Mouse (Mus musculus) myocyte (in vitro differentiated cells): ENCODE measurements around the gene Lrrc1. TPM values are rescaled to one million over a fixed set of nuclear protein-coding genes. Genes with fewer than 3 reads are reported as not detected.

Experiments
- H3K27me3 ChIP-seq: one replicate; pipeline ENCODE4 v1.6.1; 2011; ENCODE audit not compliant: control insufficient read depth, insufficient read depth, insufficient read length
- H3K36me3 ChIP-seq: one replicate; pipeline ENCODE4 v1.6.1; 2011; ENCODE audit not compliant: control insufficient read depth, insufficient read depth
- H3K4me2 ChIP-seq: one replicate; pipeline ENCODE4 v1.6.1; 2011; ENCODE audit warnings: low read depth, control low read depth
- H3K4me3 ChIP-seq: one replicate; pipeline ENCODE4 v1.5.1; 2011; ENCODE audit warnings: mild to moderate bottlenecking, control low read depth, moderate library complexity
- H3K79me2 ChIP-seq: one replicate; pipeline ENCODE4 v1.6.1; 2011; ENCODE audit not compliant: control insufficient read depth, insufficient read depth
- H3ac ChIP-seq: one replicate; pipeline ENCODE4 v1.6.1; 2011; ENCODE audit not compliant: control insufficient read depth, insufficient read length
- CEBPB ChIP-seq: IDR thresholded peaks from 2 replicates; pipeline ENCODE4 v1.6.1; 2011; ENCODE audit warnings: mild to moderate bottlenecking, moderate library complexity; ENCODE audit not compliant: poor library complexity, insufficient read depth, severe bottlenecking
- E2F4 ChIP-seq: IDR thresholded peaks from one replicate; pipeline ENCODE4 v1.6.1; 2011; ENCODE audit warnings: mild to moderate bottlenecking, control low read depth, moderate library complexity; ENCODE audit not compliant: insufficient read depth
- MAX ChIP-seq: IDR thresholded peaks from one replicate; pipeline ENCODE4 v1.6.1; 2011; ENCODE audit warnings: low read depth, mild to moderate bottlenecking, control low read depth
- MYOD1 ChIP-seq, 3 experiments: IDR thresholded peaks; one replicate each; pipeline ENCODE4 v1.6.1; 2011; ENCODE audit warnings: control low read depth in 2 of 3, low read depth in 2 of 3, mild to moderate bottlenecking in 2 of 3, moderate library complexity in 1 of 3; ENCODE audit not compliant: insufficient read length in 2 of 3, control insufficient read depth in 1 of 3
- MYOG ChIP-seq, 3 experiments: IDR thresholded peaks; one replicate each; pipeline ENCODE4 v1.6.1; 2011; ENCODE audit warnings: control low read depth in 2 of 3, low read depth in 2 of 3, mild to moderate bottlenecking in 2 of 3; ENCODE audit not compliant: insufficient read length in 2 of 3, control insufficient read depth in 1 of 3, insufficient read depth in 1 of 3
- POLR2A ChIP-seq: IDR thresholded peaks from one replicate; pipeline ENCODE4 v1.6.1; 2011; ENCODE audit warnings: low read depth, mild to moderate bottlenecking, control low read depth, moderate library complexity; ENCODE audit not compliant: insufficient read length
- POLR2AphosphoS2 ChIP-seq: IDR thresholded peaks from one replicate; pipeline ENCODE4 v1.6.1; 2011; ENCODE audit warnings: low read depth, control low read depth; ENCODE audit not compliant: insufficient read length
- REST ChIP-seq: IDR thresholded peaks from one replicate; pipeline ENCODE4 v1.6.1; 2011; ENCODE audit warnings: mild to moderate bottlenecking, control low read depth, moderate library complexity; ENCODE audit not compliant: insufficient read depth, insufficient read length
- SRF ChIP-seq: IDR thresholded peaks from one replicate; pipeline ENCODE4 v1.6.1; 2011; ENCODE audit warnings: low read depth; ENCODE audit not compliant: control insufficient read depth, insufficient read length
- TCF12 ChIP-seq: IDR thresholded peaks from one replicate; pipeline ENCODE4 v1.6.1; 2011; ENCODE audit warnings: mild to moderate bottlenecking, control low read depth; ENCODE audit not compliant: poor library complexity, insufficient read depth, severe bottlenecking
- TCF3 ChIP-seq: IDR thresholded peaks from one replicate; pipeline ENCODE4 v1.6.1; 2011; ENCODE audit warnings: low read depth, control low read depth; ENCODE audit not compliant: insufficient read length
- USF1 ChIP-seq: IDR thresholded peaks from one replicate; pipeline ENCODE4 v1.6.1; 2011; ENCODE audit warnings: low read depth, mild to moderate bottlenecking, control low read depth, moderate library complexity
- polyA plus RNA-seq: library from polyadenylated mRNA; unstranded; fragments of >200 nt; fragmentation: generic; extraction: Trizol; gene quantifications from one replicate; pipeline ENCODE4 v1.2.1, GENCODE M21; 2012; ENCODE audit warnings: missing spikeins

Gene Lrrc1
- polyA plus RNA-seq, 1 experiment, result 10.4 TPM

DNA sequence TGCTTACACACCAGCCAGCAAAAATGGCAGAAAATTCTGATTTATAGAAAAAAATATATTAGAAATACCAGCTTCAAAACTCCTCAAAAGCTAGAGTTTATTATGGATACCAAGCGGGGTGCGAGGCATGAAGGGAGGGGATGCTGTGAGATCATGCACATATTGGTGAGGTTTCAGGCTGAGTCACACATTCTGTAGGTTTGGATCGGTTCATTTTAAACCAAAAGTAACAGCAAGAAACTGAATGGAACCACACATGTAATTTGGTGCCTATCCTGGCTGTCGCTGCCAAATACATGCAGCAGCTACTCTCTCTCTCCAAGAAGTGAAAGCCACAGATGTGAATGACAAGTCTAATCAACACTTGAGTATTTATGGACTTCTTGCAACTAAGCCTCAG lies 99.8 kb downstream of the Lrrc1 start:
- Histone ChIP-seq H3K79me2 (no peaks in the 10 kb centered on the region), H3K4me2 (no peak overlapping the region), H3K27me3 (no peaks in the 10 kb centered on the region), H3K4me3 (no peak overlapping the region), H3K36me3 (no peaks in the 10 kb centered on the region), H3ac (no peak overlapping the region)
- TF ChIP-seq POLR2A (no peak), REST (no peak), USF1 (no peak), CEBPB (no peak), MYOG (IDR thresholded peaks at IDR 0.05; ENCODE audit: control insufficient read depth in 1 of 3, insufficient read depth in 1 of 3, insufficient read length in 2 of 3, low read depth in 2 of 3) (no peak), MAX (no peak), MYOD1 (IDR thresholded peaks at IDR 0.05; ENCODE audit: control insufficient read depth in 1 of 3, insufficient read length in 2 of 3, low read depth in 2 of 3) (no peak), TCF12 (no peak), SRF (no peak), POLR2AphosphoS2 (no peak), TCF3 (no peak)

DNA sequence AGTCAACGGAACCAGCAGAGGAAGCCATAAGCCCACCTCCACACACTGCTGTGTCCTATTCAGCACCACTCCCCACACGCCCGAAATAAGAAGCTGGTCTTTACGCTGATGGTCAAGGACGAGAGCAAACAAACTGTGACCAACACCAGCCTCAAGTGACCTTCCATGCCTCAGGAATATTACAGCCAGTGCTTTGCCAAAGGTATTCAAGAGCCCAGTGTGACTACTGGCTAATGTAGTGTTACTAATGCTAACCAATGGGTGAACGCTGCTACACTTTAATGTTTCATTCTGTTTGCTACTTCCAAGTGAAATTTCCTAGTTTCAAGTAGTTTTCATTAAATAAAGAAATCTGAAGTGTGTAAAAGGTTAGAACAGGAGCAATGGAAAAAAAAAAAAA lies 105.3 kb downstream of the Lrrc1 start:
- no peak overlapping the region for H3K4me2 ChIP-seq
- H3K36me3 ChIP-seq, result no peaks in the 10 kb centered on the region
- no peaks in the 10 kb centered on the region for H3K27me3 ChIP-seq
- TF ChIP-seq REST (no peak), E2F4 (no peak), TCF3 (no peak), TCF12 (no peak), POLR2A (no peak), SRF (no peak), MYOG (IDR thresholded peaks at IDR 0.05; ENCODE audit: control insufficient read depth in 1 of 3, insufficient read depth in 1 of 3, insufficient read length in 2 of 3, low read depth in 2 of 3) (no peak), USF1 (no peak), MYOD1 (IDR thresholded peaks at IDR 0.05; ENCODE audit: control insufficient read depth in 1 of 3, insufficient read length in 2 of 3, low read depth in 2 of 3) (no peak), POLR2AphosphoS2 (no peak), CEBPB (no peak), MAX (no peak)
- H3K4me3 ChIP-seq, result no peak overlapping the region
- no peak overlapping the region for H3ac ChIP-seq
- no peaks in the 10 kb centered on the region for H3K79me2 ChIP-seq

DNA sequence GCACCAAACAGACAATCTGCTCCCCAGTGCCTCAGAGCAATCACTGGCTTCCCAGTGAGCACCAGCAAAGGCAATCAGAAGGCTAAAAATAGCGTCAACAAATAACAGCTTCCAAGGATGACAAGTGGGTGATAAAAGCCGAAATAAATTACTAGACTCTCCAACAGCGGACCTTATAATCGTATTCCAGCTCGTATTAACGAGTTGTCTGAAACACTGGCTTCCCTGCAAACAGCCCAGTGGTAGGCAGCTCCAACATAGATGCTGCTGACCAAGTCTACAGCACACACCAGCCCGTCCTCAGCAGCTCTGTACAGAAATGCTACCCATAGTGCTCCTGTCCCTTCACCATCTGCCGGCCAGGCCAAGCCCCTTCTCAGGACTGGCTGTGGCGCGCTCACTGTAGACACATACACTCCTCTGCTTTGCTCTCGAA lies 105.8 kb downstream of the Lrrc1 start:
- Histone ChIP-seq H3K4me3 (no peak overlapping the region), H3K36me3 (no peaks in the 10 kb centered on the region), H3K4me2 (no peak overlapping the region), H3K79me2 (no peaks in the 10 kb centered on the region), H3ac (no peak overlapping the region), H3K27me3 (no peaks in the 10 kb centered on the region)
- TF ChIP-seq TCF3 (no peak), USF1 (no peak), POLR2A (no peak), TCF12 (no peak), REST (no peak), MAX (no peak), MYOG (IDR thresholded peaks at IDR 0.05; ENCODE audit: control insufficient read depth in 1 of 3, insufficient read depth in 1 of 3, insufficient read length in 2 of 3, low read depth in 2 of 3) (no peak), SRF (no peak), CEBPB (no peak), MYOD1 (IDR thresholded peaks at IDR 0.05; ENCODE audit: control insufficient read depth in 1 of 3, insufficient read length in 2 of 3, low read depth in 2 of 3) (no peak), POLR2AphosphoS2 (no peak), E2F4 (no peak)

DNA sequence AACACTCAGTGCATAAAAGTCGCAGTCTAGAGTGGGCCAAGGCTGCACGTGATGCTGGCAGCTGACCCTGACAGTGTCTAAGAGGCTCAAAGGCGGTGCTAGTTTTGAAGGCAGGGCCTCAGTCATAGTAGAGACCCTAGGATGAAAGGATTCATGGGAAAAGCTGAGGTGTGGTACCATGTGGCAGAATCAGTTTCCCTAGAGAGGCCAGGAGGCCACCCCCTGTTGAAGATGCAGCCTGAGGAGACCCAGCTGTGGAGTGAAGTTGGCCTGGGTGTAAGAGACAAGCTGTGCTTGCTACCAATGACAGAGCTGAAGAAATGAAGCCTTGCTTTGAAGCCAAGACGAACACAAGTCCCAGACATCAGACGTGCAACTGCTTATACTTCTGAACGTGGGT lies 107.5 kb downstream of the Lrrc1 start:
- Histone ChIP-seq H3ac (no peak overlapping the region), H3K79me2 (no peaks in the 10 kb centered on the region), H3K4me2 (no peak overlapping the region), H3K27me3 (no peaks in the 10 kb centered on the region), H3K36me3 (no peaks in the 10 kb centered on the region), H3K4me3 (no peak overlapping the region)
- TF ChIP-seq TCF12, result no peak

DNA sequence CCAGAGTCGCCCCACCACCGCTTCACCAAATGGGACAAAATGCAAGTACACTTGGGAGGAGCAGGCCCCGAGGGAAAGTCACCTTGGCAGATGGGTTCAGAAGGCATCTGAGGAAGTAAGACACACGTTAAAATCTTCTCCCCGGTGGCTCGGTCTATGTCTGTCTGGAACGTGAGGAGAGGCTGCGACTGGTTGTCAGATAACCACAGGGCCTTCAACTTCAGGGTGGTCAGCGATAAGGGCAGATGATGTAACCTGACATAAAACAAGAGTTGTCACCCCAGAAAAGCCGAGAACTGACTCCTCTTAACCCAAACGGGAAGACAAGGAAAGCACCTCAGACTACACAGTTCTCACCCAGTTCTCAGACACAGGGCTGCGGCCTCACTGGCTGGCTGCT lies 109.7 kb downstream of the Lrrc1 start:
- no peak overlapping the region for H3K4me3 ChIP-seq
- H3ac ChIP-seq, result no peak overlapping the region
- H3K79me2 ChIP-seq, result no peaks in the 10 kb centered on the region
- TF ChIP-seq SRF (no peak), MAX (no peak), CEBPB (no peak), TCF3 (no peak)
- H3K4me2 ChIP-seq, result no peak overlapping the region
- H3K36me3 ChIP-seq, result no peaks in the 10 kb centered on the region
- H3K27me3 ChIP-seq, result no peaks in the 10 kb centered on the region

DNA sequence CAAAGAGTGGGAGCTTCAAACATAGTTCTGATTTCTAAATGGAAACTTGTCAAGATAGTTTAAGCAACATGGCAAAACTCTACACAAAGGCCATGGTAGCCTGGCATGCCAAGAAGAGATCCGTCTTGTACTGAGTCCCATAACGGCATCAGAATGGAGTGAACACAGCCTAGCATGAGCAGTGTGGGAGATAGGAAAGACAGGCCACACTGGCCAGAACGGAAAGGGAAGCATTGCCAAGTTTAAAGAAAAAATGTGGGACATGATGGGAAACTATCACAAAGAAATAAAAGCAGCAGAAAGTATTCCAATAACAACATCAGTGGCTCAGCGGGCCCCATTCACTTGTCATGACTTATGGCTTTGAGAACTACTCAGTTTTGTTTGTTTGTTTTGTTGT lies 111.2 kb downstream of the Lrrc1 start:
- H3K36me3 ChIP-seq, result no peaks in the 10 kb centered on the region
- TF ChIP-seq TCF3, result no peak
- TF ChIP-seq MYOD1 (IDR thresholded peaks at IDR 0.05; ENCODE audit: control insufficient read depth in 1 of 3, insufficient read length in 2 of 3, low read depth in 2 of 3), result no peak
- no peak for TF ChIP-seq MYOG (IDR thresholded peaks at IDR 0.05; ENCODE audit: control insufficient read depth in 1 of 3, insufficient read depth in 1 of 3, insufficient read length in 2 of 3, low read depth in 2 of 3)
- TF ChIP-seq USF1, result no peak
- TF ChIP-seq TCF12, result no peak
- TF ChIP-seq SRF, result no peak
- TF ChIP-seq CEBPB, result no peak
- TF ChIP-seq REST, result no peak
- TF ChIP-seq POLR2A, result no peak
- no peak overlapping the region for H3ac ChIP-seq
- no peaks in the 10 kb centered on the region for H3K79me2 ChIP-seq
- no peaks in the 10 kb centered on the region for H3K27me3 ChIP-seq
- H3K4me2 ChIP-seq, result no peak overlapping the region
- no peak overlapping the region for H3K4me3 ChIP-seq
